Mouse (Mus musculus): ENCODE data around the gene Srd5a1. TPM values are rescaled to one million over a fixed set of nuclear protein-coding genes. Genes with fewer than 3 reads are reported as not detected.
A peak's percentile ranks its signal among the peaks of the same experiment; 100 is the strongest.

Srd5a1 gene
- total and polyA plus RNA-seq, 2 experiments from 2014 or later: 22.6 to 34.7 TPM

DNA sequence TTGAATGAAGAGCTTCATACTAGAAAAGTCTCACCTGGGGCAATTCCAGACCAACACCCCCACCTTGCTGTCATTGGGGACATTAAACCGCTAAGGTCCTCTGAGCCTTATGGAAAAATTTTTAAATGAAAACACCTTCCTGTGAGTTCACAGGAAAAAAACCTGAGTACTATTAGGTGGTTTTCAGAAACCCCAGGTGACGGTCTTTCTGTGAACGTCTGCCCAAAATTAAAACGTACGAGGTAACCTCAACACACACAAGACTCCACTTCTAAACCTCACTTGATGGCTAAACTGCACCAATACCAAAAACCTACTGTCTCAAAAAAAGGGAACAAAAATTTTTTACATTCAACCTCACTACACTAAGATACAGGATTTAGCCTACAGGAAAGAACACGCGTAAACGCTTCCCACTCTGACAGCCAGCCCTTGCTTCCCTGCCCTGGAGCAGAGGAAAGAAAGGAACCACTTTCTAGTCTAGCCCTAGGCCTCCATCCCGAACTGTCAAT is 78.3 kb downstream of the Srd5a1 start:
- H3K4me1 ChIP-seq (ENCODE audit: insufficient read depth, low read length): peaks cover 34% of the 10 kb centered on the region
- H3K27me3 ChIP-seq (ENCODE audit: insufficient read depth, low read length): no peaks in the 10 kb centered on the region
- 2% methylated on average over 9 of the region's 9 CpGs for WGBS
- H3K4me2 ChIP-seq (ENCODE audit: low read depth, low read length): peak overlapping the region; percentile 96
- peak overlapping the region; percentile 76 for H3K4me3 ChIP-seq (ENCODE audit: low read length)
- H3K36me3 ChIP-seq (ENCODE audit: insufficient read depth, low read length): no peaks in the 10 kb centered on the region
- TF ChIP-seq CTCF (IDR thresholded peaks at IDR 0.05; ENCODE audit: low read depth): no peak
- H3K9me3 ChIP-seq (ENCODE audit: low read length): no peaks in the 10 kb centered on the region
- no peak for DNase-seq (ENCODE audit: low spot score)
- H3K27ac ChIP-seq: peak overlapping the region; percentile 94; the same call in 1 of the 2 replicates
- ATAC-seq: no peak
- peak overlapping the region; percentile 82 for H3K9ac ChIP-seq (replicated peaks; ENCODE audit: low read length)

DNA sequence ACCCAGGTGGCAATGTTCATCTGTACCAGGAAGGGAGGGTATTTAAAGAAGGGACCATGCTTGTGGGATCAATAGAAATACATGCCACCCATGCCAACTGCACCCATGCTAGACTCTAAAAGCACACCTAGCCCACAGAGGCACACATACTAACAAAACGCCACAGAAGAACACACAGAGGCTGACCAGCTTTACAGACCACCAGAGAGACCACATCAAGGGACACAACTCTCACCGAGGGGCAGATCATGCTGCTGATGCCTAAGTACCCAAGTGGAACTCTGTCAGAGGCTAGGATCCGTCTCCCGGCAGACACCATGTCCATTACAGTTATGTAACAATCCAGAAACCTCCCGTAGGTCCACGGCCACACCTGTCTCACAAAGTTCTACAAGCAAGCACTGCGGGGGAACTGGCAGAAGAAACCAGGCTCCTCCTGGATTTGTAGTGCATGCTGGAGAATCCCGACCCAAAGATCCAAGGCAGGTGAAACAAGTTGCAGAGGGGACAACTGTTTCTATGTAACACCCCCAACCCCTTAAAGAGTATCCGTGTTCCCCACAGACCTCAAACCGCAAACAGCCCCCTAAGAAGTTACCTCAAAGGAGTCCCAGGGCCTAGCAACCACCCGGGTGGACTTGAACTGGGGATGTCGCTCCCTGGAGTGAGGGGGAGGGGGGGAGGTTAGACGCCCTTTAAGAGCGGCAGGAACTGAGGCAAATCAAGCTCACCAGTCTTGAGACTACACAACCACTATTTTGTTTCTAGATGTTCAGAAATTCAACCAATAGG is 78.9 kb downstream of the Srd5a1 start:
- H3K27me3 ChIP-seq (ENCODE audit: insufficient read depth, low read length): no peaks in the 10 kb centered on the region

DNA sequence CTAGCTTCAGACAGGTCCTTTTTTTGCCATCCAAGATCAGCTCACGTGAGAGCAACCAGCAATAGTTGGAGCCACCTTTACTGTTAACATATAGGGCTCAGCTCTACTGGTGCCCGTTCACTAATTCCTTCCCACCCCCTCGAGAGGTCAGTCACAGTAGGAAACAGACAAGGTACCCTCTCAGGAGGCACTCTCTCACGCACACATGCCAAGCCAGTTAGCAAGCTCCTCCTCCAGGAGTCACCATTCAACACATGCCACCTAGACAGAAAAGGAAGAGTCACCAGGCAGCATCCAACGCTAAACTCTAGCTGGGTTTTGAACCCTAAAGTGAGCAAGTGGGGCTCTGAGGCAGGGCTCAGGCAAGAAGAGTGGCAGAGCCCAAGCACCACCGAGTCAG is 79.8 kb downstream of the Srd5a1 start:
- WGBS: 33% methylated on average over 6 of the region's 6 CpGs

More for the DNA sequence above, 78.9 kb downstream of the Srd5a1 start:
- no peaks in the 10 kb centered on the region for H3K9me3 ChIP-seq (ENCODE audit: low read length)
- no peak for TF ChIP-seq CTCF (IDR thresholded peaks at IDR 0.05; ENCODE audit: low read depth)
- peak overlapping the region; percentile 82 for H3K9ac ChIP-seq (replicated peaks; ENCODE audit: low read length)
- H3K4me2 ChIP-seq (ENCODE audit: low read depth, low read length): peak overlapping the region; percentile 96
- WGBS: 10% methylated on average over 14 of the region's 14 CpGs
- peak overlapping the region; percentile 76 for H3K4me3 ChIP-seq (ENCODE audit: low read length)
- peaks cover 36% of the 10 kb centered on the region for H3K4me1 ChIP-seq (ENCODE audit: insufficient read depth, low read length)
- no peaks in the 10 kb centered on the region for H3K36me3 ChIP-seq (ENCODE audit: insufficient read depth, low read length)
- H3K27ac ChIP-seq: no peak overlapping the region
- no peak for DNase-seq (ENCODE audit: low spot score)
- ATAC-seq: no peak

GRCm38 (mm10) chr13:69530951-69531350 is 80.3 kb downstream of the Srd5a1 start:
- Histone ChIP-seq H3K27ac (no peak overlapping the region), H3K27me3 (ENCODE audit: insufficient read depth, low read length) (no peaks in the 10 kb centered on the region), H3K4me2 (ENCODE audit: low read depth, low read length) (peak overlapping the region; percentile 96), H3K9ac (replicated peaks; ENCODE audit: low read length) (0 out of 2 replicates have a peak overlapping the region, but pooled peaks have one; percentile 82), H3K36me3 (ENCODE audit: insufficient read depth, low read length) (no peaks in the 10 kb centered on the region), H3K4me1 (ENCODE audit: insufficient read depth, low read length) (peaks cover 40% of the 10 kb centered on the region), H3K9me3 (ENCODE audit: low read length) (no peaks in the 10 kb centered on the region), H3K4me3 (ENCODE audit: low read length) (peak overlapping the region; percentile 76; the same call in 1 of the 2 replicates)
- TF ChIP-seq CTCF (IDR thresholded peaks at IDR 0.05; ENCODE audit: low read depth): no peak
- ATAC-seq (no peak), DNase-seq (ENCODE audit: low spot score) (no peak)
- 80% methylated on average over 6 of the region's 6 CpGs for WGBS

More for the DNA sequence above, 79.8 kb downstream of the Srd5a1 start:
- no peaks in the 10 kb centered on the region for H3K9me3 ChIP-seq (ENCODE audit: low read length)
- peak overlapping the region; percentile 82; the same call in 1 of the 2 replicates for H3K9ac ChIP-seq (replicated peaks; ENCODE audit: low read length)
- peak overlapping the region; percentile 76 for H3K4me3 ChIP-seq (ENCODE audit: low read length)
- no peaks in the 10 kb centered on the region for H3K27me3 ChIP-seq (ENCODE audit: insufficient read depth, low read length)
- ATAC-seq (no peak), DNase-seq (ENCODE audit: low spot score) (no peak)
- H3K27ac ChIP-seq: no peak overlapping the region
- no peak for TF ChIP-seq CTCF (IDR thresholded peaks at IDR 0.05; ENCODE audit: low read depth)
- H3K36me3 ChIP-seq (ENCODE audit: insufficient read depth, low read length): no peaks in the 10 kb centered on the region
- peak overlapping the region; percentile 96 for H3K4me2 ChIP-seq (ENCODE audit: low read depth, low read length)
- H3K4me1 ChIP-seq (ENCODE audit: insufficient read depth, low read length): peaks cover 36% of the 10 kb centered on the region

GRCm38 (mm10) chr13:69530156-69530555 is 81.1 kb downstream of the Srd5a1 start:
- H3K9me3 ChIP-seq (ENCODE audit: low read length): no peaks in the 10 kb centered on the region
- peaks cover 40% of the 10 kb centered on the region for H3K4me1 ChIP-seq (ENCODE audit: insufficient read depth, low read length)
- WGBS: 65% methylated on average over 3 of the region's 3 CpGs
- no peak for TF ChIP-seq CTCF (IDR thresholded peaks at IDR 0.05; ENCODE audit: low read depth)
- H3K4me3 ChIP-seq (ENCODE audit: low read length): no peak overlapping the region
- no peaks in the 10 kb centered on the region for H3K27me3 ChIP-seq (ENCODE audit: insufficient read depth, low read length)
- H3K9ac ChIP-seq (replicated peaks; ENCODE audit: low read length): no peak overlapping the region
- ATAC-seq (no peak), DNase-seq (ENCODE audit: low spot score) (no peak)
- no peak overlapping the region for H3K27ac ChIP-seq
- H3K4me2 ChIP-seq (ENCODE audit: low read depth, low read length): peak overlapping the region; percentile 96
- H3K36me3 ChIP-seq (ENCODE audit: insufficient read depth, low read length): no peaks in the 10 kb centered on the region

DNA sequence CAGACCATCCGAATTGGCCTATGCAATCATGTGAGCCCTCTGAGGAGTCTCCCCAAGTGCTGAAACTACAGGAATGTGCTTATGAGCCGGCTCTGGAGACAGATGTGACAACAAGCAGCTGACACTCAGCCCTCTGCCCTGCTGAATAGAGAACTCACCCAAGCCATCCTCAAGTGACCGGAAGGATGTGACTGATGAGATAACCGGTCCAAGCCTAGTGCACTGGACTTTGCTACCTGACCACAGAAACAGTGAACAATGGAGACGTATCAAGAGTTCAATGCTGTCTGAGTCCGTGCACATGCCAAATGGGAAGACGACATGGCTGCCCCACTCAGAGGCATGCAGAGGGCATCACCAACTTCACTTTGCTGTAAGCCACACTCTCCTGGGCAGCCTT is 82.7 kb downstream of the Srd5a1 start:
- DNase-seq (ENCODE audit: low spot score) (no peak), ATAC-seq (no peak)
- H3K36me3 ChIP-seq (ENCODE audit: insufficient read depth, low read length): no peaks in the 10 kb centered on the region
- WGBS: 79% methylated on average over 7 of the region's 7 CpGs
- H3K27ac ChIP-seq: no peak overlapping the region
- no peaks in the 10 kb centered on the region for H3K9me3 ChIP-seq (ENCODE audit: low read length)
- no peaks in the 10 kb centered on the region for H3K27me3 ChIP-seq (ENCODE audit: insufficient read depth, low read length)
- H3K9ac ChIP-seq (replicated peaks; ENCODE audit: low read length): no peak overlapping the region
- H3K4me1 ChIP-seq (ENCODE audit: insufficient read depth, low read length): peaks cover 48% of the 10 kb centered on the region
- H3K4me2 ChIP-seq (ENCODE audit: low read depth, low read length): no peak overlapping the region; the same call in 1 of the 2 replicates
- no peak for TF ChIP-seq CTCF (IDR thresholded peaks at IDR 0.05; ENCODE audit: low read depth)
- no peak overlapping the region for H3K4me3 ChIP-seq (ENCODE audit: low read length)

DNA sequence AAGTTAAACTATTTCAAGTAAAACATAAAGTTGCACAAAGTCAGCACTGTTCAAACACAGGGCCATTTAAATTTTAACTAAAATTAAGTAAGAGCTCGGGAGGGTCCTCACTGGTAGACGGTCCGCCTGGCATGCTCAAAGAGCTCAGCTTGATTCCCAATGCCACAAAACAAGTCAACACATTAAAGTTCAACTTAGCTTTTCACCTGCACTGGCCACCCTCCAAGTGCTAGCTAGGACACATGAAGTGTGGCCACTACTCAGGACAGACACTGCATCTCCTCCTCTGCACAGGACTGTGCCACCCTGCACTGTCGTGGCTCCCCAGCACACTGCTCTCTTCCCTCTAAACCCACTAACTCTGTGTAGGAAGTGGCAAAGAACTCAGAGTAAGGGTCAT is 85.4 kb downstream of the Srd5a1 start:
- Histone ChIP-seq H3K4me1 (ENCODE audit: insufficient read depth, low read length) (peaks cover 42% of the 10 kb centered on the region), H3K4me3 (ENCODE audit: low read length) (no peak overlapping the region)
- 45% methylated on average over 4 of the region's 4 CpGs for WGBS

More for the DNA sequence above, 85.4 kb downstream of the Srd5a1 start:
- Histone ChIP-seq H3K27me3 (ENCODE audit: insufficient read depth, low read length) (no peaks in the 10 kb centered on the region), H3K36me3 (ENCODE audit: insufficient read depth, low read length) (no peaks in the 10 kb centered on the region), H3K4me2 (ENCODE audit: low read depth, low read length) (no peak overlapping the region), H3K9me3 (ENCODE audit: low read length) (no peaks in the 10 kb centered on the region), H3K9ac (replicated peaks; ENCODE audit: low read length) (no peak overlapping the region), H3K27ac (no peak overlapping the region)
- TF ChIP-seq CTCF (IDR thresholded peaks at IDR 0.05; ENCODE audit: low read depth): no peak
- ATAC-seq (no peak), DNase-seq (ENCODE audit: low spot score) (no peak)

All from hindbrain, postnatal 0 days (tissue).